Mouse (Mus musculus) MEL (cell line): Measurements from ENCODE around the gene Mlana.

Experiments used
- CHD2 ChIP-seq: IDR thresholded peaks from 2 replicates; pipeline ENCODE4 v1.6.1; 2011; ENCODE audit warnings: low read length, improper control_type of control experiment
- CTCF ChIP-seq, 3 experiments: IDR thresholded peaks in 2 of 3; conservative IDR thresholded peaks in 1 of 3; 2 replicates each; pipeline ENCODE4 v1.5.1; 2011 to 2012; ENCODE audit warnings: low read length in 3 of 3, low read depth in 2 of 3, mild to moderate bottlenecking in 2 of 3, improper control_type of control experiment in 1 of 3, inconsistent platforms in 1 of 3, mixed read lengths in 1 of 3, moderate library complexity in 1 of 3; ENCODE audit not compliant: control insufficient read depth in 1 of 3, insufficient read depth in 1 of 3, poor library complexity in 1 of 3, severe bottlenecking in 1 of 3
- E2F4 ChIP-seq: IDR thresholded peaks from 2 replicates; pipeline ENCODE4 v1.6.1; 2011; ENCODE audit warnings: low read depth, low read length, improper control_type of control experiment, borderline replicate concordance
- EP300 ChIP-seq, 2 experiments: IDR thresholded peaks; 2 replicates each; pipeline ENCODE4 v1.6.1; 2011; ENCODE audit warnings: improper control_type of control experiment in 2 of 2, low read length in 2 of 2, low read depth in 1 of 2, mild to moderate bottlenecking in 1 of 2
- ETS1 ChIP-seq: IDR thresholded peaks from 2 replicates; pipeline ENCODE4 v1.6.1; 2012; ENCODE audit warnings: low read depth, mild to moderate bottlenecking, inconsistent platforms, low read length, improper control_type of control experiment, moderate library complexity
- GATA1 ChIP-seq: IDR thresholded peaks from 2 replicates; pipeline ENCODE4 v1.6.1; 2011; ENCODE audit warnings: low read depth, low read length, improper control_type of control experiment
- JUND ChIP-seq: IDR thresholded peaks from 2 replicates; pipeline ENCODE4 v1.6.1; 2011; ENCODE audit warnings: low read depth, mild to moderate bottlenecking, improper control_type of control experiment, low read length
- MAZ ChIP-seq: IDR thresholded peaks from 2 replicates; pipeline ENCODE4 v1.6.1; 2012; ENCODE audit warnings: low read depth, mild to moderate bottlenecking, inconsistent platforms, low read length, improper control_type of control experiment
- UBTF ChIP-seq: IDR thresholded peaks from 2 replicates; pipeline ENCODE4 v1.6.1; 2012; ENCODE audit warnings: low read depth, mild to moderate bottlenecking, inconsistent platforms, low read length, improper control_type of control experiment, moderate library complexity, borderline replicate concordance; ENCODE audit not compliant: insufficient read depth
- USF2 ChIP-seq, 2 experiments: IDR thresholded peaks; 2 replicates each; pipeline ENCODE4 v1.6.1; 2011 to 2012; ENCODE audit warnings: improper control_type of control experiment in 2 of 2, low read length in 2 of 2, borderline replicate concordance in 1 of 2, inconsistent platforms in 1 of 2, low read depth in 1 of 2, mild to moderate bottlenecking in 1 of 2; ENCODE audit not compliant: insufficient read depth in 1 of 2
- ZMIZ1 ChIP-seq: IDR thresholded peaks from 2 replicates; pipeline ENCODE4 v1.6.1; 2012; ENCODE audit warnings: low read depth, mild to moderate bottlenecking, inconsistent platforms, low read length, improper control_type of control experiment, moderate library complexity

- TF ChIP-seq ETS1 (no peak; the same call in 1 of the 2 replicates), ZMIZ1 (no peak), CTCF (IDR thresholded peaks at IDR 0.05 in 2 of 3, conservative IDR thresholded peaks at IDR 0.05 in 1 of 3; ENCODE audit: control insufficient read depth in 1 of 3, insufficient read depth in 1 of 3, low read depth in 2 of 3, low read length in 3 of 3, poor library complexity in 1 of 3, severe bottlenecking in 1 of 3) (no peak), UBTF (no peak), JUND (no peak), MAZ (no peak; the same call in 1 of the 2 replicates), EP300 (IDR thresholded peaks at IDR 0.05; ENCODE audit: low read depth in 1 of 2, low read length in 2 of 2) (peak in 1 of 2 experiments; percentile 62; a peak in 3 of 4 replicates), GATA1 (no peak), USF2 (IDR thresholded peaks at IDR 0.05; ENCODE audit: borderline replicate concordance in 1 of 2, insufficient read depth in 1 of 2, low read depth in 1 of 2, low read length in 2 of 2) (no peak), E2F4 (no peak), CHD2 (no peak)
Observed at GRCm38 (mm10) chr19:29750994-29751393, 53.4 kb downstream of the Mlana start.
